Mouse (Mus musculus) cerebellum, adult 8-10 months (tissue): ENCODE results near the gene Il17rc.

Source experiments
- DNase-seq: peaks from one replicate; pipeline ENCODE4 v3.0.0; 2022

The Il17rc gene

GRCm38 (mm10) chr6:113471297-113471936 lies at the start of gene Il17rc:
Gene Il17rc (plus strand): TSS chr6:113471427.
- DNase-seq, result no peak

- no peak for DNase-seq
Measured at GRCm38 (mm10) chr6:113423000-113423399, 48.2 kb upstream of the Il17rc start.

- DNase-seq, result no peak
Measured at GRCm38 (mm10) chr6:113424187-113424586, 47.0 kb upstream of the Il17rc start.

- DNase-seq, result no peak
Measured at GRCm38 (mm10) chr6:113426696-113427095, 44.5 kb upstream of the Il17rc start.

- DNase-seq, result no peak
Measured at GRCm38 (mm10) chr6:113427397-113427796, 43.8 kb upstream of the Il17rc start.

GRCm38 (mm10) chr6:113428006-113428405 lies 43.2 kb upstream of the Il17rc start:
- no peak for DNase-seq

GRCm38 (mm10) chr6:113429965-113430364 lies 41.3 kb upstream of the Il17rc start:
- DNase-seq, result no peak

GRCm38 (mm10) chr6:113430846-113431245 lies 40.4 kb upstream of the Il17rc start:
- DNase-seq, result no peak

- no peak for DNase-seq
Measured at GRCm38 (mm10) chr6:113431801-113432200, 39.4 kb upstream of the Il17rc start.

- DNase-seq, result no peak
Measured at GRCm38 (mm10) chr6:113433661-113434060, 37.6 kb upstream of the Il17rc start.

GRCm38 (mm10) chr6:113434691-113435090 lies 36.5 kb upstream of the Il17rc start:
- no peak for DNase-seq

GRCm38 (mm10) chr6:113435664-113436205 lies 35.5 kb upstream of the Il17rc start, which contains the start of gene Cidec:
Gene Cidec (minus strand): TSS chr6:113435760.
- no peak for DNase-seq

GRCm38 (mm10) chr6:113437135-113437534 lies 34.1 kb upstream of the Il17rc start:
- DNase-seq, result no peak

GRCm38 (mm10) chr6:113438721-113439430 lies 32.4 kb upstream of the Il17rc start:
- DNase-seq, result no peak

- DNase-seq, result no peak
Measured at GRCm38 (mm10) chr6:113440686-113441085, 30.5 kb upstream of the Il17rc start.

- DNase-seq, result peak; percentile 80
Measured at GRCm38 (mm10) chr6:113441147-113441680, 30.0 kb upstream of the Il17rc start.

- DNase-seq, result no peak
Measured at GRCm38 (mm10) chr6:113442087-113442441, 29.2 kb upstream of the Il17rc start.

- DNase-seq, result peak; percentile 90
Measured at GRCm38 (mm10) chr6:113442442-113443090, 28.7 kb upstream of the Il17rc start, which contains the start of gene Jagn1. Gene Jagn1 (plus strand): TSS chr6:113442569.

- no peak for DNase-seq
Measured at GRCm38 (mm10) chr6:113443091-113443490, 28.1 kb upstream of the Il17rc start.

- DNase-seq, result no peak
Measured at GRCm38 (mm10) chr6:113444207-113444965, 26.8 kb upstream of the Il17rc start.

GRCm38 (mm10) chr6:113447639-113448038 lies 23.6 kb upstream of the Il17rc start:
- no peak for DNase-seq

GRCm38 (mm10) chr6:113451839-113452238 lies 19.4 kb upstream of the Il17rc start:
- DNase-seq, result no peak

- no peak for DNase-seq
Measured at GRCm38 (mm10) chr6:113455007-113455406, 16.2 kb upstream of the Il17rc start.
